Mouse (Mus musculus) bone marrow macrophage, adult 2 months (primary cell): Measurements from ENCODE around the gene Cirbp. TPM values are rescaled to one million over a fixed set of nuclear protein-coding genes. Genes with fewer than 3 reads are reported as not detected.

Experiments used
- H3K27ac ChIP-seq: 2 replicates; pipeline ENCODE4 v1.5.1; 2012; ENCODE audit warnings: low read depth, low read length; ENCODE audit not compliant: insufficient read depth
- H3K4me1 ChIP-seq: 2 replicates; pipeline ENCODE4 v1.6.1; 2012; ENCODE audit warnings: low read length; ENCODE audit not compliant: control insufficient read depth, insufficient read depth
- H3K4me3 ChIP-seq: 2 replicates; pipeline ENCODE4 v1.5.1; 2012; ENCODE audit warnings: mild to moderate bottlenecking, low read length, moderate library complexity; ENCODE audit not compliant: insufficient read depth
- CTCF ChIP-seq: IDR thresholded peaks from 2 replicates; pipeline ENCODE4 v1.5.1; 2012; ENCODE audit warnings: low read depth, mild to moderate bottlenecking, low read length, moderate library complexity
- POLR2A ChIP-seq: IDR thresholded peaks from 2 replicates; pipeline ENCODE4 v1.6.1; 2012; ENCODE audit warnings: mild to moderate bottlenecking, low read depth, low read length, borderline replicate concordance
- polyA plus RNA-seq: library from polyadenylated mRNA; stranded (reverse); fragments of >200 nt; gene quantifications from 2 replicates; pipeline ENCODE4 v1.2.4, GENCODE M21; 2012; ENCODE audit not compliant: missing spikeins, insufficient read depth, insufficient read length

The Cirbp gene
- polyA plus RNA-seq, 1 experiment: 48.0 TPM

GRCm38 (mm10) chr10:80189999-80190398 is 24.2 kb downstream of the Cirbp start:
- Histone ChIP-seq H3K4me3 (peak overlapping the region; percentile 37; the same call in 1 of the 2 replicates), H3K4me1 (no peaks in the 10 kb centered on the region; the same call in 1 of the 2 replicates), H3K27ac (no peak overlapping the region)
- TF ChIP-seq CTCF: no peak
- no peak for TF ChIP-seq POLR2A

DNA sequence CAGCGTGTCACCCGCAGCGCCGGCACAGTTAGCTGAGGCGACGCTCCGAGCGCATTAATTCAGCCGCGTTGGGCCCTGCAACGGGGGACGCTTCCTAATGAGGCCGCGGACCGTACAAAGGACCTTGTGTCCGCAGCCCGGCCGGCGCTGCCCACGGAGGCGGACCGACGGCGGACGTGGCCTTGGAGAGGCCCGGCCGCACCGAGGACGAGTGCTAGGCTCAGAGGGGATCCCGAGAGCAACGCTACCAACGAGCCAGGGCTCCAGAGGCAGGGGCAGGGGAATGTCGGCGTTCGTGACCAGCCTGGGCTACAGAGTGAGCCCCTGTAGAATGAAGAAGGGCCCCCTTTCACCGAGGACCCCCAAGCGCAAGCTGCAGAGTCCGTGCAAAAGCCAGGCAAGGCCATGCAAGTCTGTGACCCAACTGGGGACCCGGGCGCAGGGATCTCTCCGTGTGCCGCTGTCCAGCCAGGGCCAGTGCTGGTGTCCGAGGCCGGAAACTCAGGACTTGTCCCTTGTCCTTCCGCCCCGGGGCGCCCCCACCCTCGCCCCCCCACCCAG is 24.8 kb downstream of the Cirbp start:
- Histone ChIP-seq H3K4me1 (no peaks in the 10 kb centered on the region; the same call in 1 of the 2 replicates), H3K27ac (no peak overlapping the region), H3K4me3 (peak overlapping the region; percentile 37)
- TF ChIP-seq CTCF (no peak), POLR2A (no peak)

GRCm38 (mm10) chr10:80193976-80194375 is 28.2 kb downstream of the Cirbp start:
- no peak for TF ChIP-seq POLR2A
- no peak for TF ChIP-seq CTCF
- no peak overlapping the region for H3K4me3 ChIP-seq
- H3K4me1 ChIP-seq: no peaks in the 10 kb centered on the region; the same call in 1 of the 2 replicates
- H3K27ac ChIP-seq: no peak overlapping the region

DNA sequence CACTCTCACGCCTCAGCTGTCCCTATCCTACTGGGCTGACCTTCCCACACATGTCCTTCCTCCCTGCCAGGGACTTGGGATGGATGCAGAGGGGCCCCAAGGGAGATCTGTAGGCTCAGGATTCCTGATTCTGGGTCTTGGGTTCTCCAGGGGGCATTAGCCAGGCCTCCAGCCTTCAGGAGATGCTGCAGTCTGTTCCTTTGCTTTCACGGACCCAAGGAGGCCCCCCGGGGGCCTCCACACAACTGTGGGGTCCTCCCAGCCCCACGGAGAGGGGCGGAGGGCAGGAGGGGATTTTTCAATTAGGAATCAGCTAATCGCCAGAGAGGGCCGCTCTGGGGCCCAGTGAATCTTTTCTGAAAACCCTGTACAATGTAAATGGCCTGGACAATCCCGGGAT is 28.7 kb downstream of the Cirbp start:
- no peak for TF ChIP-seq POLR2A
- TF ChIP-seq CTCF: no peak

GRCm38 (mm10) chr10:80196167-80196566 is 30.4 kb downstream of the Cirbp start:
- H3K27ac ChIP-seq: no peak overlapping the region
- TF ChIP-seq CTCF (no peak), POLR2A (no peak)
- H3K4me3 ChIP-seq: no peak overlapping the region
- no peaks in the 10 kb centered on the region for H3K4me1 ChIP-seq

More for the DNA sequence above, 28.7 kb downstream of the Cirbp start:
- Histone ChIP-seq H3K4me3 (no peak overlapping the region), H3K4me1 (no peaks in the 10 kb centered on the region; the same call in 1 of the 2 replicates), H3K27ac (no peak overlapping the region)

- Histone ChIP-seq H3K4me1 (no peaks in the 10 kb centered on the region), H3K27ac (no peak overlapping the region), H3K4me3 (no peak overlapping the region)
- TF ChIP-seq POLR2A: no peak
- TF ChIP-seq CTCF: no peak
Measured at GRCm38 (mm10) chr10:80196778-80197581, 31.2 kb downstream of the Cirbp start.

DNA sequence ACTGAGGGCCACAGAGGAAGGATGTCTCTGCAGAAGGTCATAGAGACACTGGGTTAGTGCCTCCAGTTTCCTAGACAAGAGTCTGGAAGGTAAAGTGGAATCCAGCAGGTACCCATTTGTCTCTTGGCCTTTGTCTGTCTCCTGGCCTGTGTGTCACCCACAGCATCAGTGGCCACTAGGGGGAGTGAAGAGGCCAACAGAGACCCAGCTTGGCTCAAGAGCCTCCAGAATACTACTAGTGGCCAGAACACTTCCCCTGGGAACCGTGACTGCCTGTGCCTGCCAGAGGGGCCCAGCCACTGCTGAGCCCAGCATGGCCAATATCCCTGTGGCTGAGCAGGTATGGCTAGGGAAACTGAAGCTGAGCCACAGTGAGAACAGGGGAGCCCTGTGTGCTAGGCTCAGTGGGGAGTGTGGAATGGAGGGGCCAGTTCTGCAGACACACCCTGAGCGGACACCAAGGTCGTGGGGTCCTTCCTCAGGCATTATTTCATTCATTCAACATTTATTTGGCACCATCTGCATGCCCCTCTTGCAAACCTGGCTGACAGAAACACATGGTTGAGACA is 33.7 kb downstream of the Cirbp start:
- Histone ChIP-seq H3K27ac (no peak overlapping the region), H3K4me1 (peaks cover 4% of the 10 kb centered on the region; the same call in 1 of the 2 replicates), H3K4me3 (no peak overlapping the region)
- TF ChIP-seq POLR2A (no peak), CTCF (peak; percentile 64)

GRCm38 (mm10) chr10:80200485-80200884 is 34.7 kb downstream of the Cirbp start:
- TF ChIP-seq POLR2A (no peak), CTCF (no peak)
- Histone ChIP-seq H3K4me3 (no peak overlapping the region), H3K4me1 (peaks cover 4% of the 10 kb centered on the region; the same call in 1 of the 2 replicates), H3K27ac (no peak overlapping the region)

- no peak overlapping the region for H3K4me3 ChIP-seq
- H3K27ac ChIP-seq: no peak overlapping the region
- H3K4me1 ChIP-seq: peaks cover 4% of the 10 kb centered on the region; the same call in 1 of the 2 replicates
- no peak for TF ChIP-seq POLR2A
- TF ChIP-seq CTCF: no peak
Measured at GRCm38 (mm10) chr10:80204055-80204454, 38.3 kb downstream of the Cirbp start.

DNA sequence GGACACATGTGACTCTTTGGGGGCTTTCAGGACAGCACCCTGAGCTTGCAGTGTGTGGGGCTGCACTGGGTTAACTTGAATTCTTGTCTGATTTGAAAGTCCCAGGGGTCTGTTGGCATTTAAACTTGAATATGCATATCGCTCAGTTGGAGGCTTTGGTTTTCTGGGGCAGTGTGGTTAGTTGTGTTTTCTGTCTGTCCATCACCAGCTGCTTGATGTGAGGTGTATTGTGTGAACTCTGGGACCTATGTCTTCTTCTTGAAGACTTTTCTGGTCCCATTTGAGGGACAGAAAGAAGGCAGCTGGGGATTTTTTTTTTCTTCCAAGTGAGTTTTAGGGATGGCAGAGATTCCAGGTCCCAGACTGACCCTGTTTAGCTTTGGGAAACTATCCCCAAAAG is 41.4 kb downstream of the Cirbp start:
- Histone ChIP-seq H3K27ac (no peak overlapping the region), H3K4me1 (peaks cover 8% of the 10 kb centered on the region), H3K4me3 (no peak overlapping the region)
- TF ChIP-seq CTCF (no peak), POLR2A (no peak)
